In the genomic region with DNA sequence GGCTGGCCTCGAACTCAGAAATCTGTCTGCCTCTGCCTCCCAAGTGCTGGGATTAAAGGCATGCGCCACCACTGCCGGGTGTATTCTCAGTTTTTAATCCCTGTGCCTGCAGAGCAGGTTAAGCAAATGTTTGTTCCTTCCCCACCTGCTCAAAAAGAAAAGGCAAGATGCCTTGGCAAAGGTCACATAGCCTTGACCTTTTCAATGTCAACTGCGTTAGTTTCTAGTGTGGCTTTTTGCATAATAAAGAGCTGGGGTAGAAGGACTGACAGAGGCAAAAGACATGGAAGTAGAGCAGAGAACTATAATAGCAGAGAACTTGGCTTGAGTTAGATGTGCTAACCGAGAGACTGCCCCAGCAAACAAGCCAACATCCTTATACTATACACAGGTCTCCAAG, we compare ENCODE assay signal across 26 mouse cellular contexts.
"Had no signal": no experiment of that assay in that cellular context is flagged by ENCODE, and none has a peak within 500 bp of the region (broad histone marks: within the 10 kb centered on the region; RNA-seq: fewer than 3 reads in every experiment).

No protein-coding gene starts in this region.

- H3K27me3 ChIP-seq: embryonic facial prominence, embryonic 12.5 days; embryonic facial prominence, embryonic 13.5 days; embryonic facial prominence, embryonic 15.5 days; forebrain, embryonic 13.5 days; forebrain, embryonic 15.5 days had no signal

- H3K9ac ChIP-seq: embryonic facial prominence, embryonic 12.5 days; embryonic facial prominence, embryonic 13.5 days; embryonic facial prominence, embryonic 15.5 days; forebrain, embryonic 12.5 days; forebrain, embryonic 13.5 days; forebrain, embryonic 15.5 days; forebrain, postnatal 0 days had no signal

- H3K27ac ChIP-seq: embryonic facial prominence, embryonic 10.5 days; embryonic facial prominence, embryonic 12.5 days; embryonic facial prominence, embryonic 13.5 days; embryonic facial prominence, embryonic 15.5 days; forebrain, embryonic 10.5 days; forebrain, embryonic 12.5 days; forebrain, embryonic 13.5 days; forebrain, embryonic 15.5 days; gastrocnemius, adult 2 months; heart, adult 2 months; heart, embryonic 10.5 days had no signal

- H3K36me3 ChIP-seq: embryonic facial prominence, embryonic 15.5 days had no signal

- H3K4me2 ChIP-seq: embryonic facial prominence, embryonic 12.5 days; embryonic facial prominence, embryonic 13.5 days; embryonic facial prominence, embryonic 15.5 days; forebrain, embryonic 12.5 days; forebrain, embryonic 13.5 days; forebrain, embryonic 15.5 days had no signal

- H3K4me3 ChIP-seq: embryonic facial prominence, embryonic 10.5 days; embryonic facial prominence, embryonic 12.5 days; embryonic facial prominence, embryonic 13.5 days; embryonic facial prominence, embryonic 15.5 days; erythroblast, embryonic 14.5 days; forebrain, embryonic 10.5 days; forebrain, embryonic 12.5 days; forebrain, embryonic 13.5 days; forebrain, embryonic 15.5 days; gastrocnemius, adult 2 months; heart, adult 2 months; heart, embryonic 10.5 days had no signal

- ATAC-seq: forebrain, embryonic 13.5 days; forebrain, embryonic 14.5 days; forebrain, embryonic 15.5 days; forebrain, embryonic 16.5 days; forebrain, postnatal 0 days had no signal

- H3K9me3 ChIP-seq: embryonic facial prominence, embryonic 10.5 days; embryonic facial prominence, embryonic 12.5 days; embryonic facial prominence, embryonic 13.5 days; embryonic facial prominence, embryonic 15.5 days; forebrain, embryonic 10.5 days; forebrain, embryonic 12.5 days; forebrain, embryonic 13.5 days; forebrain, embryonic 15.5 days; heart, embryonic 10.5 days had no signal

- DNase-seq: cerebellum, postnatal 10 days; cerebellum, postnatal 14 days; cerebellum, postnatal 25 days; cerebellum, postnatal 36 days; embryo, embryonic 11 days; forebrain, postnatal 0 days; gastrocnemius, adult 2 months; gastrocnemius, postnatal 10 days; gastrocnemius, postnatal 14 days; gastrocnemius, postnatal 25 days; gastrocnemius, postnatal 36 days; heart, adult 11 months; heart, adult 18-20 months; heart, adult 2 months had no signal
